Mouse (Mus musculus) heart, embryonic 15.5 days (tissue): ENCODE data around the gene Snupn. TPM values are rescaled to one million over a fixed set of nuclear protein-coding genes. Genes with fewer than 3 reads are reported as not detected.
"Not testable (repeated sequence)": the region's sequence is repeated elsewhere in the genome, so short reads cannot be mapped to it uniquely, and the experiment has no call there.

Experiments used
- ATAC-seq: fragments of 200-750 bp; cut with Nextera tagmentation; replicated peaks from 2 replicates; pipeline ENCODE4 v1.8.0; 2017; ENCODE audit warnings: low read depth, moderate TSS enrichment; ENCODE audit not compliant: insufficient number of reproducible peaks, insufficient read depth, low FRiP score
- H3K27ac ChIP-seq: fragments of 300-500 bp; sonication (generic); 2 replicates; pipeline ENCODE4 v1.5.1; 2015; ENCODE audit warnings: mild to moderate bottlenecking, inconsistent platforms
- H3K27me3 ChIP-seq: fragments of 300-500 bp; sonication (generic); 2 replicates; pipeline ENCODE4 v1.6.1; 2015; ENCODE audit warnings: inconsistent platforms
- H3K36me3 ChIP-seq: fragments of 300-500 bp; sonication (generic); 2 replicates; pipeline ENCODE4 v1.6.1; 2015; ENCODE audit warnings: mild to moderate bottlenecking, inconsistent platforms
- H3K4me1 ChIP-seq: fragments of 300-500 bp; sonication (generic); replicated peaks from 2 replicates; pipeline ENCODE4 v1.6.1; 2015; ENCODE audit warnings: inconsistent platforms
- H3K4me2 ChIP-seq: fragments of 300-500 bp; sonication (generic); 2 replicates; pipeline ENCODE4 v1.6.1; 2015; ENCODE audit warnings: inconsistent platforms, mild to moderate bottlenecking, moderate library complexity
- H3K4me3 ChIP-seq: fragments of 300-500 bp; sonication (generic); 2 replicates; pipeline ENCODE4 v1.5.1; 2015; ENCODE audit warnings: mild to moderate bottlenecking, inconsistent platforms
- H3K9ac ChIP-seq: fragments of 300-500 bp; sonication (generic); 2 replicates; pipeline ENCODE4 v1.6.1; 2015; ENCODE audit warnings: mild to moderate bottlenecking, inconsistent platforms
- H3K9me3 ChIP-seq: fragments of 300-500 bp; sonication (generic); replicated peaks from 2 replicates; pipeline ENCODE4 v1.6.1; 2016; ENCODE audit warnings: inconsistent platforms
- WGBS: fragments of 180-500 bp; shearing (Covaris S2); methylation state at CpG from one replicate; pipeline ENCODE4 v1.1.7; 2015; ENCODE audit warnings: mixed read lengths; 5-methylcytosine and 5-hydroxymethylcytosine counted together
- polyA plus RNA-seq: library from polyadenylated mRNA; unstranded; fragments of >200 nt; fragmentation: Nextera tagmentation; extraction: Ambion mirVana; gene quantifications from 2 replicates; pipeline ENCODE4 v1.2.1, GENCODE M21; 2015

The Snupn gene
- 14.4 and 17.9 TPM in 2 replicates for polyA plus RNA-seq

DNA sequence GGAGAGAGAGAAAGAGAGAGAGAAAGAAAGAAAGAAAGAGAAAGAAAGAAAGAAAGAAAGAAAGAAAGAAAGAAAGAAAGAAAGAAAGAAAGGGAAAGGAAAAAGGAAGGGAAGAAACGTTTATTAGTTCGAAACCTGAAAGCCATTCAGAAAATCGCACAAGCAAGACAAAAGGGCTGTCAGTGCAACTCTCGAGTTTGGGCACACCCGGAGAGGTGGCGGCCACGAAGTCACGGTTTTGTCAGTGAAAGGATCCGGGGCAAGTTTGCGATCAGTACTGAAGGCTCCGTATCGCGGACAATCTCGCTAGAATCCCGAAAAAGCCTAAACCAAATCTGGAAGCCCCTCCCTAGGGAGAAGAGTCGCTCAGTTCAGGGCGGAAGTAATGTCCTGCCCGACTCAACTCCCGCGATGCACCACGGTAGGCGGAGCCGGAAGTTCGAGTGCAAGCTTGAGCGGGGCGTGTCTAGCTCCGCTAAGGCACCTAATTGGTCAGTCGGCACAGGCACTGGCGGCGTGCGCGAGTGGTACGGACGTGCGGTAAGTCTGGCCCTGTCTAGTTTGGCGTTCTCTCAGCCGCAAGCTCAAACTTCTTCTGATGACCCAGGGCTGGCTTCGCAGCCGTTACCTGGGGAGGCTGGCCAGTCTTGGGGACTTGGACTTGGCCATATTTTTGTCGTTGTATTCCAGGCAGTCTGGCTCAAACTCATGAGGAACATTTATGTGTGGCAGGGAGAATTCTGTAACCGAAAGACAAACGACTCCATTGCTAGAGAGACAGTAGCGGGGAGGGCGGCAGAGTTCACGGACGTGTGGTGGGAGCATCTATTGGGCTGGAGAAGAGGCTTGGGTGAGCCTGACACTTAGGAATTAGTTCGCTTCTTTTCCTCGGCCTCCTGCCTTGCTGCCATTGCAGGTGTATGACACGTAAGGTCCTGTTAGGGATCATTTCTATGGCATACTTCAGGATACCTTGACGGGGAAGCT is at the start of gene Snupn:
Gene Snupn, plus strand, starts transcription at position 465 of the 987 bp plus-strand sequence.
- H3K4me2 ChIP-seq, result peak within 1 kb of the TSS; percentile 74
- H3K36me3 ChIP-seq, result no peaks in the 10 kb centered on the region
- H3K9me3 ChIP-seq, result no peaks in the 10 kb centered on the region
- WGBS, result under 1% methylated on average over 50 of the region's 50 CpGs
- no peaks in the 10 kb centered on the region for H3K27me3 ChIP-seq
- peak within 1 kb of the TSS; percentile 81 for H3K9ac ChIP-seq
- peaks cover 12% of the 10 kb centered on the region for H3K4me1 ChIP-seq
- ATAC-seq, result peak; percentile 100
- peak within 1 kb of the TSS; percentile 94 for H3K27ac ChIP-seq
- peak within 1 kb of the TSS; percentile 75 for H3K4me3 ChIP-seq

DNA sequence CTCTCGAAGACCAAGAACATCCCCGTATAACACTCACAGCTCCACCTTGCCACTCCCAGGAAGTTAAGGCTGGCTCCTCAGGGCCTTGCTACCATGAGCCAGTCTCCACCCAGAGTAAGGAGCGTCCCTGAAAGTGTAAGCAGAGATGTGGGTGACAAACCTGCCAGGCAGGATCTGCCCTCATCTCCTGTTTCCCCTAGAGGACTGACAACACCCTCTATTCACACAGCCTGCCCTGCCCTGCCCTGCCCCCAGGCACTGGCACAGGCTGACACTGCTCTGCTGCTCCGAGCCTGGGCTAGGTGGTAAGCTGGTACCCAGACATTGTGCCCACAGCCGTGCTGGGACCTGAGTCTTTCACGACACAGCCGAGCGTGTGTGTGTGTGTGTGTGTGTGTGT is 49.5 kb upstream of the Snupn start:
- H3K4me2 ChIP-seq, result no peak overlapping the region
- H3K27me3 ChIP-seq, result no peaks in the 10 kb centered on the region
- no peak; the same call in 1 of the 2 replicates for ATAC-seq
- no peak overlapping the region for H3K4me3 ChIP-seq
- H3K36me3 ChIP-seq, result peaks cover 10% of the 10 kb centered on the region; the same call in 1 of the 2 replicates
- H3K4me1 ChIP-seq, result peaks cover 13% of the 10 kb centered on the region
- 55% methylated on average over 8 of the region's 8 CpGs for WGBS
- H3K9ac ChIP-seq, result no peak overlapping the region
- 0 out of 2 replicates have a peak overlapping the region, but pooled peaks have one; percentile 42 for H3K27ac ChIP-seq
- no peaks in the 10 kb centered on the region for H3K9me3 ChIP-seq

DNA sequence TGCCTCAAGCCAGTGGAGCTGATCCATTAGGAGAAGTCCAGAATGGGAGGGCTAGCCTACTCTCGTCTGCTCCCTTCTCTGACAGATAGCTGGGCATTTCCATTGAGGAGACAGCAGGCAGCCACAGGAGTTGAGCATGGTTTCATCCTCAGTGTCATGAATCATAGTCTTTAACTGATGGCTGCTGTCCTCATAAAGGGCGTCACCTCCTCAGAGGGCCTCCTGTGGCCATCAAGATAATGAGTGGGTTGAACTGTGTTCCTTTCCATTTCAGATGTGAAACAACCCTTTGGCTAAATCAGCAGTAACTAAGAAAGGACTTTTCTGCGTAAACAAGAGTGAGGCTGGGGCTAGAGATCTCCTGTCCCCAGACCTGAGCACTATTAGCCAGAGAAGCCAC is 47.0 kb upstream of the Snupn start:
- Histone ChIP-seq H3K36me3 (no peaks in the 10 kb centered on the region; the same call in 1 of the 2 replicates), H3K27ac (no peak overlapping the region), H3K4me3 (no peak overlapping the region), H3K9ac (no peak overlapping the region), H3K4me2 (no peak overlapping the region), H3K9me3 (no peaks in the 10 kb centered on the region), H3K4me1 (peaks cover 13% of the 10 kb centered on the region), H3K27me3 (no peaks in the 10 kb centered on the region)
- no peak for ATAC-seq
- 80% methylated on average over 3 of the region's 3 CpGs for WGBS

DNA sequence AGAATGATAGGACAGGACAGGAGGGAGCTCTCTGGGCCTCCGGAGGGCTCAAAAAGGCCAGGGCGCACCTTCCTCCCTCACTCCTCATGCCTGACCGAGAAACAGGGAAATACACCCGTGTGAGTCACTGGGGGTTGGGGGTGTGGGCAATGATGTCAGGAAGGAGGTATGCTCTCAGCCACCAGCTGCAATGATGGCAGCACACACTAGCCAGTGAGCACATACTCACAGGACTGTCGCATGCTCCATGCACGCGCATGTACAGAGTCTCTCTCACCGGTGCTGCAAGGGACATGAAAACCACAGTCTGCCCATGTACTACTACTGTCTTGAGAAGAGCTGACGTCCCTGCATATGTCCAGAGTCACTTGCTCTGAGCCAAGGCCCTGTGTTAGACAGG is 43.1 kb upstream of the Snupn start:
- 53% methylated on average over 9 of the region's 9 CpGs for WGBS
- no peak overlapping the region for H3K9ac ChIP-seq
- H3K27me3 ChIP-seq, result no peaks in the 10 kb centered on the region
- H3K4me3 ChIP-seq, result no peak overlapping the region
- no peaks in the 10 kb centered on the region for H3K9me3 ChIP-seq
- no peaks in the 10 kb centered on the region for H3K36me3 ChIP-seq
- H3K4me2 ChIP-seq, result no peak overlapping the region
- H3K27ac ChIP-seq, result no peak overlapping the region
- no peak for ATAC-seq
- no peaks in the 10 kb centered on the region for H3K4me1 ChIP-seq

DNA sequence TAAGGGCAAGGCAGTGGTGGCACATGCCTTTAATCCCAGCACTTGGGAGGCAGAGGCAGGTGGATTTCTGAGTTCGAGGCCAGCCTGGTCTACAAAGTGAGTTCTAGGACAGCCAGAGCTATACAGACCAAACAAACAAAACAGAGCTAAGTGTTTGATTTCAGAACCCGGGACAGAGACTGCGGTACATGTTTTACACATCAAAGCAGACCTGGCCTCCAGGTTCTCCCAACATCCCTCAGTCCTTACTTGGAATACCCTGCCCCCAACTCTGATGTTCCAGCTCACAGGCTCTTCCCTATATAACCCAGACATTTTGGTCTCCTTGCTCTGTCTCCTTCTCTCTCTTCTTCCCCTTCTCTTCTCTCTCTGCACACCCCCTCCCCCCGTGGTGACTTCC is 40.7 kb upstream of the Snupn start:
- H3K4me1 ChIP-seq, H3K36me3 ChIP-seq, H3K9me3 ChIP-seq, H3K27ac ChIP-seq, ATAC-seq, H3K9ac ChIP-seq, H3K4me3 ChIP-seq, H3K27me3 ChIP-seq, H3K4me2 ChIP-seq: not testable (repeated sequence)
- 40% methylated on average over 4 of the region's 4 CpGs for WGBS

DNA sequence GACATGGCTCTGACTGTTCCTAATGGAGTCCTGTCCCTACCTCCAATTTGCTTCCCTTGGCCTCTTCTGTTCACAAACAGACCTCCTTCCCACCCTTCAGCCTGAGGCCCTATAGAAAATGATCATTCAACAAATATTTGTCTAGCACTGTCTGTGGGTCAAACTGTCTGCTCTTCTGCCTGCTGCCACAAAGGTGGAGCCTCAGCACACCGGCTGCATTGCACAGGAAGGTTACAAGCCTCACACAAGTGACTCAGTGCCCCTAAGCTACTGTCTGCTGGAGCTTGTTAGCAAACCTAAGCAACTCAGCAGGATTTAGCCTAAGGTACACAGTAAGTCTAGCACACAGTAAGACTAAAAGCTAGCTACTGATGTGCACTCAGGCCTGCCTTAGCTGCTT is 39.7 kb upstream of the Snupn start:
- Histone ChIP-seq H3K9me3 (no peaks in the 10 kb centered on the region), H3K4me2 (no peak overlapping the region), H3K27ac (no peak overlapping the region), H3K4me1 (no peaks in the 10 kb centered on the region), H3K9ac (no peak overlapping the region), H3K4me3 (no peak overlapping the region), H3K36me3 (no peaks in the 10 kb centered on the region), H3K27me3 (no peaks in the 10 kb centered on the region)
- no peak for ATAC-seq
- WGBS, result 30% methylated on average over 1 of the region's 1 CpGs

DNA sequence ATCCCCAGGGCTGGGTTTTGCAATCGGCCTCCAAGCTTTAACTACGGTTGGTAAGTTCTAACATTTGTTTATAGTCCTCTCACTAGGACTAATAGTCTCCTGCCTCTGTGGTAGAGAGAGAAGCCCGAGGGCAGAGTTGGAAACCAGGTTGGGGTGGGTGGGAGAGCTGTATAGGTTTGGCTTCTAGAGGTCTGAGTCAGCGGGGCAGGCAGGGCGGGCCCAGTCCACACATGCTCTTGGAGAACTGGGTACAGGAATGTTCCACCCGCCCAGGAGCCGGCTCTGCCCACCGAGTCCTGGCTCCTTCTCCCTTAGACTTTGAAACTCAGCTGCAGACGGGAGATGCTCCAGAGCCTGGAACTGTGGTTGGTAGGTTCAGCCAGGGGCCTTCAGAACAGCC is 36.7 kb upstream of the Snupn start:
- WGBS, result 84% methylated on average over 9 of the region's 9 CpGs
- 0 out of 2 replicates have a peak, but pooled peaks have one; percentile 44 for ATAC-seq
- H3K27me3 ChIP-seq, result no peaks in the 10 kb centered on the region

DNA sequence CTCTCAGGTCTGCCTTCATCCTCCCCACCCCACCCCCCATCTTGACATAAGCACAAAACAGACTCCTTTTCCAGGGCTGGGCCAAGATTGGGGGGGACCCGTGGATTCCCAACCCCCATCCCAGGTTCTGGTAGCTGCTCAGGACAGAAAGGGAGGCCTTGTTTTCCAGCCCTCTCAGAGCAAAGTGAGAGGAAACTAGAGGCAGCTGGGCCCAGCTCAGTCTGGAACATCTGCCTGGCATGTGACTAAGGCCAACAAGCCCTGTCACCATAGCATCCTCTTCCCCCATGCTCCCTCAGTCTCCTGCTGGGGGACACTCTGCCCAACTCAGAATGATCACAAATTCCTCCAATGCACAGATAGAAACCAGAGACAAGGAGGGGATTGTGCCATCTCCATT is 35.6 kb upstream of the Snupn start:
- no peak overlapping the region for H3K4me3 ChIP-seq
- no peak for ATAC-seq
- no peak overlapping the region for H3K9ac ChIP-seq
- no peaks in the 10 kb centered on the region for H3K27me3 ChIP-seq
- H3K4me1 ChIP-seq, result no peaks in the 10 kb centered on the region
- peaks cover 14% of the 10 kb centered on the region; the same call in 1 of the 2 replicates for H3K36me3 ChIP-seq
- WGBS, result 73% methylated on average over 1 of the region's 1 CpGs
- H3K27ac ChIP-seq, result no peak overlapping the region
- no peaks in the 10 kb centered on the region for H3K9me3 ChIP-seq
- H3K4me2 ChIP-seq, result no peak overlapping the region

More for the DNA sequence above, 36.7 kb upstream of the Snupn start:
- Histone ChIP-seq H3K9me3 (no peaks in the 10 kb centered on the region), H3K4me1 (no peaks in the 10 kb centered on the region), H3K9ac (no peak overlapping the region), H3K4me3 (no peak overlapping the region), H3K27ac (no peak overlapping the region), H3K36me3 (peaks cover 14% of the 10 kb centered on the region; the same call in 1 of the 2 replicates), H3K4me2 (no peak overlapping the region)

DNA sequence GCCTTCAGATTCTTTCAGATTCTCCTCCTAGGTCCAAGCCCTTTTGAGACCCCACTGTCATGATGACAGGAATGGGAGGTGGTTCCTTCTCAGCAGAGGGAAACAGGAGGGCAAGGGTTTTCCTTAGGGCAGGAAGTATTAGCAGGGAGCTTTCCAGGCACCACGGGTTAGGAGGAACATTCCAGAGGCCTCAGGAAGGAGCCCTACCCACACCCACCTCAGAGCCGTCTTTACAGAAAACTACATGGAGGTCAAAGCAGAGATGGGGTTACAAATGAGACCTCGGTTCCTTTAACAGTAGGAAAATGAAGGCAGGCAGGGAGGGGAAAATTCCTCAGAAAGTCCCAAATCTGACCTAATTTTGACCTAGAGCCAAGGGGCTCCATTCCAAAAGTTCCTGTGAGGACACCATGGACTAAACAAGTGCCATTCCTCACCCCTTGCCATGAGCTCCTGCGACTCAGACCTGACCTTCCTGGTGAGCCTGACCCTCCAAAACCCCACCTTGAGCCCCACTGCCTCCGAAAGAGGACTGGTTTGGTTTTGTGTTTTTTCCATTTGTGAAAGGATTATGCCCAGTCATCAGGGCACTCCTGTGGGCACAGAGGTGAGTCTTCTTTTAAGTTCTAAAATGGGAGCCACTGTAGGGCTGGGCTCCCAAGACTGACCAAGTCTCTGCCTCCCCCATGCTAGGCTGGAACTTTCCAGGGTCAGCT is 34.8 kb upstream of the Snupn start:
- Histone ChIP-seq H3K4me2 (no peak overlapping the region), H3K36me3 (peaks cover 15% of the 10 kb centered on the region; the same call in 1 of the 2 replicates), H3K4me3 (no peak overlapping the region), H3K27me3 (no peaks in the 10 kb centered on the region), H3K9me3 (no peaks in the 10 kb centered on the region), H3K4me1 (no peaks in the 10 kb centered on the region), H3K9ac (no peak overlapping the region), H3K27ac (no peak overlapping the region)
- WGBS, result 61% methylated on average over 5 of the region's 5 CpGs
- no peak for ATAC-seq

DNA sequence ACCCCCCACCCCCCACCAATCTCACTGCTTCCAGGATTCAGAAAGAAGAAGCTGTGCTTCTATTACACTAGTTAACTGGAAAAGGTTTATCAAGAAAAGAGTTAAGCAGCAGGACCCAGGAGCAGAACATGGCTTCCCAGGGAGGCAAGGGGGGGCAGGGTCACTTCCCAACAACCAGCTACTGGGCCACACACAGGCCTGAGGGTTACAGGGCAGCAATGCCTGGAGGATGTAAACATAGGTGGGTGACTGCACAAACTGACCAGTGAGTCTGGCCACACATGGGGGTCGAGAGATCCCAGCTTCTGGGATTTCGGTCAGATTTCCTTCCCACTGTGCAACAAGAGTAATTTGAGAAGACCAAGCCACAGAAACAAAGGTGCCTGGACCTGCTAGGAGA is 33.5 kb upstream of the Snupn start:
- Histone ChIP-seq H3K4me1 (no peaks in the 10 kb centered on the region), H3K4me3 (no peak overlapping the region), H3K9me3 (no peaks in the 10 kb centered on the region), H3K27me3 (no peaks in the 10 kb centered on the region), H3K27ac (no peak overlapping the region), H3K9ac (no peak overlapping the region), H3K36me3 (peaks cover 27% of the 10 kb centered on the region), H3K4me2 (no peak overlapping the region)
- no peak for ATAC-seq
- WGBS, result 90% methylated on average over 2 of the region's 2 CpGs

DNA sequence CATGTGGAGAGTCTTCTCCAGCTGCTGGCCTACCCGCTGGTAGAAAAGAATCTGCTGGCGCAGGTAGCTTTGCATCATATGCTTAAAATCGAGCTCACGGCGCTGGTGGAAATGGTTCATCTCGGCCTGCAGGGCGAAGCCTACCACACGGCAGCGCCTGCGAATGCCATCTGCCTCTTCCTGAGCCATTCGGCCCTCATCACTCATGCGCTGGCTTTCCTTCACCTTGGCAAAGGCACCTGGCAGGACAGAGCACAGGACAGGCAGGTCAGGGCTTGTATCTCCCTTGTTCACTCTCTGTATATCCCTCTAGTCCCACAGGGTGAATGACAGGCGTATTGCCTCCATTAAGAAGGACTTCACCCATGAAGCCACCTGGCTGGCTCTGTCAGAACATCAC is 32.2 kb upstream of the Snupn start:
- peaks cover 29% of the 10 kb centered on the region for H3K36me3 ChIP-seq
- no peak overlapping the region for H3K9ac ChIP-seq
- peaks cover 9% of the 10 kb centered on the region for H3K4me1 ChIP-seq
- no peak overlapping the region for H3K4me2 ChIP-seq
- 92% methylated on average over 13 of the region's 13 CpGs for WGBS
- H3K9me3 ChIP-seq, result no peaks in the 10 kb centered on the region
- H3K27ac ChIP-seq, result no peak overlapping the region
- ATAC-seq, result no peak
- H3K4me3 ChIP-seq, result no peak overlapping the region
- no peaks in the 10 kb centered on the region for H3K27me3 ChIP-seq
